ENCODE assay signal across 8 mouse cellular contexts in genomic region chr16:25016261-25016836, GRCm38 (mm10).
A peak's percentile ranks its signal among the peaks of the same experiment; 100 is the strongest.
DNase-seq lines count a peak whose midpoint lies in the region; ATAC-seq lines count a peak whose summit lies in the region.

No protein-coding gene starts in this region.

- ATAC-seq in midbrain, embryonic 13.5 days: peak; percentile 90
- ATAC-seq in forebrain, embryonic 16.5 days: peak; percentile 95
- no peak for ATAC-seq in granulocyte monocyte progenitor cell, adult 5-6 weeks (replicated peaks; ENCODE audit: poor library complexity, severe bottlenecking)

- H3K4me3 ChIP-seq in midbrain, embryonic 13.5 days (replicated peaks): no peak overlapping the region
- H3K4me3 ChIP-seq in midbrain, embryonic 10.5 days: no peak overlapping the region
- no peak overlapping the region for H3K4me3 ChIP-seq in forebrain, embryonic 16.5 days (replicated peaks; ENCODE audit: low read length)

- H3K4me1 ChIP-seq in midbrain, embryonic 13.5 days (replicated peaks): peaks cover 9% of the 10 kb centered on the region
- peaks cover 6% of the 10 kb centered on the region for H3K4me1 ChIP-seq in midbrain, embryonic 10.5 days
- peaks cover 19% of the 10 kb centered on the region for H3K4me1 ChIP-seq in forebrain, embryonic 16.5 days (replicated peaks; ENCODE audit: control insufficient read depth, insufficient read depth, low read length)

- no peak overlapping the region for H3K9ac ChIP-seq in midbrain, embryonic 13.5 days (replicated peaks)
- H3K9ac ChIP-seq in forebrain, embryonic 16.5 days (replicated peaks; ENCODE audit: low read depth, low read length): no peak overlapping the region

- no peaks in the 10 kb centered on the region for H3K36me3 ChIP-seq in midbrain, embryonic 13.5 days
- no peaks in the 10 kb centered on the region for H3K36me3 ChIP-seq in midbrain, embryonic 10.5 days
- no peaks in the 10 kb centered on the region for H3K36me3 ChIP-seq in forebrain, embryonic 16.5 days (ENCODE audit: control insufficient read depth, insufficient read depth)

- H3K9me3 ChIP-seq in midbrain, embryonic 13.5 days: no peaks in the 10 kb centered on the region
- no peaks in the 10 kb centered on the region for H3K9me3 ChIP-seq in midbrain, embryonic 10.5 days (replicated peaks)
- no peaks in the 10 kb centered on the region for H3K9me3 ChIP-seq in forebrain, embryonic 16.5 days (ENCODE audit: control insufficient read depth, low read length)

- no peak overlapping the region; the same call in 1 of the 2 replicates for H3K27ac ChIP-seq in midbrain, embryonic 13.5 days
- H3K27ac ChIP-seq in midbrain, embryonic 10.5 days (replicated peaks): no peak overlapping the region
- peak overlapping the region; percentile 87 for H3K27ac ChIP-seq in forebrain, embryonic 16.5 days (ENCODE audit: low read length)

- WGBS in midbrain, embryonic 13.5 days: 37% methylated on average over 4 of the region's 4 CpGs
- 63% methylated on average over 4 of the region's 4 CpGs for WGBS in midbrain, embryonic 10.5 days
- WGBS in forebrain, embryonic 16.5 days: 4% methylated on average over 4 of the region's 4 CpGs

- H3K4me2 ChIP-seq in midbrain, embryonic 13.5 days (replicated peaks): no peak overlapping the region
- H3K4me2 ChIP-seq in forebrain, embryonic 16.5 days (ENCODE audit: low read length): no peak overlapping the region

- H3K27me3 ChIP-seq in midbrain, embryonic 13.5 days: 0 out of 2 replicates have a peak, but pooled peaks cover 4% of the 10 kb centered on the region
- H3K27me3 ChIP-seq in midbrain, embryonic 10.5 days (ENCODE audit: low read depth, poor library complexity, severe bottlenecking): no peaks in the 10 kb centered on the region
- no peaks in the 10 kb centered on the region for H3K27me3 ChIP-seq in forebrain, embryonic 16.5 days (replicated peaks; ENCODE audit: control insufficient read depth, insufficient read depth, low read length)

- no peak for DNase-seq in midbrain, embryonic 10.5 days (ENCODE audit: low spot score)
- peak; percentile 76 to 77 for DNase-seq in layer of hippocampus, postnatal 36 days
- peak; percentile 76 for DNase-seq in right cerebral cortex, postnatal 25 days
- no peak for DNase-seq in gastrocnemius, postnatal 25 days
- no peak for DNase-seq in spleen, postnatal 10 days (ENCODE audit: low spot score in 2 of 2)

Comparison
In these comparisons a context has a peak if more than half of its experiments do, and no peak if none do; other contexts are left out.
1. DNase-seq: peak in layer of hippocampus, postnatal 36 days (2 of 2) and right cerebral cortex, postnatal 25 days (single experiment); none in midbrain, embryonic 10.5 days (single experiment), gastrocnemius, postnatal 25 days (single experiment) and spleen, postnatal 10 days (0 of 2).